Mouse (Mus musculus): ENCODE data around the gene Zdhhc18.

The Zdhhc18 gene

GRCm38 (mm10) chr4:133603056-133603455, 46.9 kb downstream of the Zdhhc18 start:
- DNase-seq (ENCODE audit: low spot score) = no peak

GRCm38 (mm10) chr4:133601721-133602218, 48.2 kb downstream of the Zdhhc18 start, which contains the start of gene Sfn:
Sfn (minus strand) TSS chr4:133602168.
- peak; percentile 86 for DNase-seq (ENCODE audit: low spot score)

DNA sequence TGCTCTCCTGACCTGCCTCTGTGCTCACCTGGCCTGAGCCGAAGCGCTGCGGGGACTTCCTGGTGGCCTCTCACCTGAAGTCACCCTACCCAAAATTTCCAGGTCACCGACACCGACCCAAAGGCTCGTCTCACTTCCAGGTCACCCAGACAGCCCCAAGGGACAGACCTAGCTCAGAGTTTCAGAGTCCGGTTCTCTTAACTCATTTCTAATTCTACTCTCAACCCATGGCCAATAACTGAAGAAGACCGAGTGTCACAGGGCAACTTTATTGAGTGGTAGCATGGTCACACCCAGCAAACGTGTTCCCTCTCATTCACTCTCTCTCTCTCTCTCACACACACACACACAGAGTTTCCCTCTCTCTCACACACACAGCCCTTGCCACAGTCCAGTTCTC, 49.6 kb downstream of the Zdhhc18 start:
- no peak for DNase-seq (ENCODE audit: low spot score)

DNA sequence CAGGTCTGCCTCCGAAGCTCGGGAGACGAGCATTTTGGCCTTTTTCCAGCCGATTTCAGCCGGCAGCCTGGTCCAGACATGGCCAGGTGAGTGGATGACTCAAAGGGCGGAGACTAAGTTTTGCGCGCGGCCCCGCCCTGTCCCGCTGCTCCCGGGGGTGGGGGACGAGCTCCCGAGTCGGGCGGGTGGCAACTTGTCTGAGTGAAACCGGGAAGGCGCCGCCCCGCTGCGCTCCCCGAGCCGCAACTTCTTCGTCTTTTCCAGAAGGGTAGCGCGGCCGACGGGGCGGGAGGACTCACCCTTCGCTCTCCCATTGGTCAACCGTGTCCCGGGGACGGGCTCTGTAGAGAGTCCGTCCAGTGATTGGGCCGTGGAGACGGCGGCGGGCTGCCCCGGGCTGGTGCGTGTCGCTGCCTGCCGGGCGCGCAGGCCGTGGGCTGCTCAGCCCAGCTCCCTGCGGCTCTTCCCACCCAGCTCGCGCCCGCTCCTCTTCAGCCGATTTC, 50.3 kb downstream of the Zdhhc18 start:
- DNase-seq (ENCODE audit: low spot score) = peak; percentile 96

- no peak for DNase-seq (ENCODE audit: low spot score)
Measured at GRCm38 (mm10) chr4:133599116-133599515, 50.8 kb downstream of the Zdhhc18 start.

DNA sequence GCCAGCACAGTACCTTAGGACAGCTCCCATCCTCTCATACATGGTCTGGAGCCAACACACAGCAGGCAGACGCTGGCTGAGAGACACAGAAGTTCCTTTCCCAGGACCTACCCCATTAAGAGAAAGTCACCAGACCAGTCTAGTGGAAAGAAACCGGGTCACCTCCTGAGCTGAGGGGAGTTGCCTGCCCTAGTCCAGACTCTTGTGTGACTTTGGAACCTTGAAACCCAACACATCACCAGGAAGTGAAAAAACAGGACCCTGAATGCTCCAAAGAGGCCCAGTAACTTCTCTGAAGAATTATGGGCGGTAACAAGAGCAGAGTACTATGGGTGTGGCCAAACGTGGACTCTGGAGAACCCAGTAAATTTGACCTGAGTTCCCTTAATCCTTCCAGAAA, 51.3 kb downstream of the Zdhhc18 start:
- no peak for DNase-seq (ENCODE audit: low spot score)

- no peak for DNase-seq (ENCODE audit: low spot score)
Measured at GRCm38 (mm10) chr4:133596084-133596483, 53.9 kb downstream of the Zdhhc18 start.

GRCm38 (mm10) chr4:133595538-133595937, 54.4 kb downstream of the Zdhhc18 start:
- no peak for DNase-seq (ENCODE audit: low spot score)

DNA sequence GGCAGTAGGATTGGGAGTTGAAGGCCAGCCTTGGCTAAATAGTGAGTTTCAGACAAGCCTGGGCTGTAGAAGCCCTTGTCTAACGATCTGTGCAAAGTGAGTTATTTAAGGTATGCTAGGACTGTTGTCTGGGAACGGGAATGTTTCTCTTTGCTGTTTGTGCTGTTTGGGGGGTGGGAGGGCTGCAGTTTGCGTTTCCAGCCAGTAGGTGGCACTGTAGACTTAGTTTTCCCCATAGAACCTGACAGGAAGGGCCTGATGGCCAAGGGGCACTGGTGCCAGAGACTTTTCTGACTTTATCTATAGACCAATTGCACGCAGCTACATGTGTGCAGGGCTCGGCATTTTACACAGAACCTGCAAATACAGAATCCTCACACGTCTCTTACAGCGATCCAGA, 57.4 kb downstream of the Zdhhc18 start:
- DNase-seq (ENCODE audit: low spot score) = peak; percentile 70

DNA sequence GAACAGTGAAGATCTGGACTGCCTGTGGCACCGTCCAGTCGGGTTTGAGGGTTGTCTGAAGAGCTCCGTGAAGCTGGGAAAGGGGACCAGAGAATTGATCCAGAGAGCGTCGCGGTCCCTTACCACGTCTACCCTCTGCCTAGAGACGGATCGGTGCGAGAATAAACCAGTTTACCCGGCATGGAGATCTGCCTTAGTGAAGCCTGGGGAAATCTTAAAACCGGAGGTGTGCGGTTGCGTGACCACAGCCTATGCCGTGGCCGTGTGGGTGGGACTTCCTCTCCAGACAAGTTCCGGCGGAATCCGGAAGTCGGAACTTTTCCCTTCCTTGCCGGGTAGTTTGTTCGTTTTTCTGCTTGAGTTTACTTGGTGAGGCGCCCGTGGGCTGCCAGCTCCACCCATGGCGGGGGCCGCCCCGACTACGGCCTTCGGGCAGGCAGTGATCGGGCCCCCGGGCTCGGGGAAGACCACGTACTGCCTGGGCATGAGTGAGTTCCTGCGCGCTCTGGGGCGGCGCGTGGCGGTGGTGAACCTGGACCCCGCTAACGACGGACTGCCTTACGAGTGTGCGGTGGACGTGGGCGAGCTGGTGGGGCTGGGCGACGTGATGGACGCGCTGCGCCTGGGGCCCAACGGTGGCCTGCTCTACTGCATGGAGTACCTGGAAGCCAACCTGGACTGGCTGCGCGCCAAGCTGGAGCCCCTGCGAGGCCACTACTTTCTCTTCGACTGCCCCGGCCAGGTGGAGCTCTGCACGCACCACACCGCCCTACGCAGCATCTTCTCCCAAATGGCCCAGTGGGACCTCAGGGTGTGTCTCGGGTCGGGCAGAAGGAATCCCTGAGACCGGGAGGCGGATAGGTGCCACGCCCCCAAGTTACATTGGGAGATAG, 65.6 kb downstream of the Zdhhc18 start, which contains the start of gene Gpn2:
TSS of gene Gpn2 (plus strand) at position 304 of the 893 bp plus-strand sequence.
- DNase-seq (ENCODE audit: low spot score) = peak; percentile 86

- DNase-seq (ENCODE audit: low spot score) = no peak
Measured at GRCm38 (mm10) chr4:133583690-133584058, 66.3 kb downstream of the Zdhhc18 start.

GRCm38 (mm10) chr4:133577983-133578382, 72.0 kb downstream of the Zdhhc18 start:
- DNase-seq (ENCODE audit: low spot score) = no peak

- no peak for DNase-seq (ENCODE audit: low spot score)
Measured at GRCm38 (mm10) chr4:133574843-133575202, 75.1 kb downstream of the Zdhhc18 start.

DNA sequence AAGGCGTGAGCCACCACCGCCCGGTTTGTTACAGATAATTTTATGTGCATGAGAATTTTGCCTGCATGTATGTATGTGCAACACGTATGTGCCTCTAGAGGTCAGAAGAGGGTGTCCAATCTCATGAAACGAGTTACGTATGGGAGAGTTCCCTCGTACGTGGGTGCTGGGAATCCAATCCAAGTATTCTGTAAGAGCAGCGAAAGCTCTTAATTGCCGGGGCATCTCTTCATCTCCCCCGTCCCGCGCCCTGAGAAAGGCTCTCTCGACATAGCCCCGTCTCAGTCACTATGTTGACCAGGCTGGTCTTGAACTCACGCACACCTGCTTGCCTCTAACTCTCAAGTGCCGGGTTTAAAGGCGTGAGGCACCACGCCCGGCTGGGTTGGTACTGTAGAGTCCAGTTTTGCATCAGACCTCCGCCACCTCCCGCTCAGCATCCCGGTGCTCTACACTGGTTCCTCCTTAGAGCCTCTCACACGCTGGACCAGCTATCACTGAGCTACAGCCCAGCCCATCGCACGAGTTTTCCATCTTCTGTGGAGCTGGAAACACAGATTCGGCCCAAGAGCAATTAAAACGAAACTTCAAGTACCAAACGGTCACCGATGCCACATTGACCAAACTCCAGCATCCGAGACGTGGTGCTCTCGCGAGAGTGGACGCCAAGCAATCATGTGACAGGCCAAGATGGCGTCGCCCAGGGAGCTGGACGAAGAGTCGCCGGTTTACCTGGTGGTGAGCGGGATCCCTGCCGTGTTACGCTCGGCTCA, 75.7 kb downstream of the Zdhhc18 start, which contains the start of gene Gpatch3:
TSS of gene Gpatch3 (plus strand) at position 676 of the 773 bp plus-strand sequence.
- peak; percentile 93 for DNase-seq (ENCODE audit: low spot score)

DNA sequence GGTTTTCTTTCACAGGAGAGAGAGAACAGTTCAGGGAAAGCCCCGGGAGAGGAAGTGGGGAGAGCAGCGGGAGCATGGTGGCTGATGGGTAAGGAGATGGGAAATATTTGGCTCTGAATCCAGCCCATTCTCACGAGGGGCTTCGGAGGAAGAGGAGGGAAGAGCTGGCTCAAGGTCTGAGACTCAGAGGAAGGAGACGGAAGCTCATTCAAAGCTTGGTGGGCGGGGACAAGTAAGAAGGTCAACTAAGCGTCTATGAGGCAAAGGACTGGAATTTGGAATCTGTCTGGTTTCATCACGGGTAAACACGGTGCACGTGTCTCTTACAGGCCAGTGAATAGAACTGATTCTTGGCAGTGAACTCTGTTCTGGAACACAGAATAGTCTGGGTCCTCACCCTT, 79.9 kb downstream of the Zdhhc18 start:
- DNase-seq (ENCODE audit: low spot score) = no peak

- no peak for DNase-seq (ENCODE audit: low spot score)
Measured at GRCm38 (mm10) chr4:133569291-133570065, 80.5 kb downstream of the Zdhhc18 start.

- no peak for DNase-seq (ENCODE audit: low spot score)
Measured at GRCm38 (mm10) chr4:133567251-133567650, 82.7 kb downstream of the Zdhhc18 start.

GRCm38 (mm10) chr4:133563123-133563571, 86.8 kb downstream of the Zdhhc18 start:
- no peak for DNase-seq (ENCODE audit: low spot score)

DNA sequence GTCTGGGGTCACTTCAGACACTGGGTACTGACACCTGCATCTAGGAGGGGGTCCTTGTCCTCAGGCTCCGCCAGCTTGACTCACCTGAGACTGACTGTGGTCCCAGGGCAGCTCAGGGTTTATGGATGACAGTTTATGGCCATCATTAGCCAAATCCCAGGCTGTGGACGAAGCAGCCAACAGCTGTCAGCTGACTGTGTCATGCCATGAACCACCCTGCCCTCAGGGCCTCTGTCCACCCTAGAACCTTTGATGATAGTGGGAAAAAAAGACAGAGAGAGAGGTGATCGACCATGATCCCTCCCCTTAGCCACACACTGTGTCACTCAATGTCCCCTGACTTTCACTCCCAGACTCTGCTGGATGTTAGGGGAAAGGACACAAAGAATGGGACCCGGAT, 88.3 kb downstream of the Zdhhc18 start:
- DNase-seq (ENCODE audit: low spot score) = no peak

GRCm38 (mm10) chr4:133559846-133560245, 90.1 kb downstream of the Zdhhc18 start:
- DNase-seq (ENCODE audit: low spot score) = no peak

DNA sequence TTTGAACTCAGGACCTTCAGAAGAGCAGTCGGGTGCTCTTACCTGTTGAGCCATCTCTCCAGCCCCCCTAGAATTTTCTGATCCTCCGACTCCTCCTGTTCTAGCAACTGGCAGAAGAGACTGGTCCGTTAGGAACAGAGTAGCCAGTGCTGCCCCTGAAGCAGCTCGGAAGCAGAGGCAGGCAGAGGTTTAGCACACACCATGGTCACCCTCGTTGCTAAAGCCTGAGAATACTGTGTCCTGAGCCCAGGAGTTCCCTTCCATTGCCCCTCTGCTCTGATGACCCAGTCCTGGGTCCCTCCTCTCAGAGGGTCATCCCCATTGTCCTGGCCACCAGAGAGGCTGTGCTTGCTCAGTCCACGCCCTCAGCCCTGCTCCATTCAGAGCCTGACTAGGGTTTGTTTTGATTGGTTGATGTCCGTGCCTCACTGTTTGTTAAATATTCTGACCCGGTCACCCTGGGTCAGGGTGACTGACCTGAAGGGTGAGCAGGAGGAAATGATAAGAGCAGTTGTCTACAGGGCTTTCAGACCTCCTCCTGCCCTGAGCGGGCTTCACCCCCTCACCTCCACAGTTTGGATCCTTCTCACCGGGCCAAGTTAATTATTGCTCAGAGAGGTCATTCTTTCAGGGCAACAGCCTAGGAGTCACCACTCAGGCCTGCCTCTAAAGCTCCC, 92.8 kb downstream of the Zdhhc18 start:
- DNase-seq (ENCODE audit: low spot score) = no peak
